Mouse (Mus musculus) stomach, postnatal 0 days (tissue): ENCODE measurements around the gene Fitm2. TPM values are rescaled to one million over a fixed set of nuclear protein-coding genes. Genes with fewer than 3 reads are reported as not detected.

Experiments used
- ATAC-seq: fragments of 200-750 bp; cut with Nextera tagmentation; 2 replicates; pipeline ENCODE4 v1.8.0; 2017; ENCODE audit not compliant: low FRiP score, low TSS enrichment
- DNase-seq: peaks from one replicate; pipeline ENCODE4 v3.0.0-alpha.2; 2016; ENCODE audit warnings: low spot score
- H3K27ac ChIP-seq: fragments of 300-500 bp; sonication (generic); replicated peaks from 2 replicates; pipeline ENCODE4 v1.5.1; 2014; ENCODE audit warnings: mild to moderate bottlenecking, control low read depth
- H3K27me3 ChIP-seq: fragments of 300-500 bp; sonication (generic); 2 replicates; pipeline ENCODE4 v1.6.1; 2014; ENCODE audit warnings: low read length; ENCODE audit not compliant: control insufficient read depth, insufficient read depth
- H3K36me3 ChIP-seq: fragments of 300-500 bp; sonication (generic); 2 replicates; pipeline ENCODE4 v1.6.1; 2014; ENCODE audit warnings: low read length, mixed read lengths; ENCODE audit not compliant: control insufficient read depth, insufficient read depth
- H3K4me1 ChIP-seq: fragments of 300-500 bp; sonication (generic); replicated peaks from 2 replicates; pipeline ENCODE4 v1.6.1; 2014; ENCODE audit warnings: antibody characterized with exemption; ENCODE audit not compliant: control insufficient read depth, insufficient read depth
- H3K4me2 ChIP-seq: fragments of 300-500 bp; sonication (generic); replicated peaks from 2 replicates; pipeline ENCODE4 v1.6.1; 2014; ENCODE audit warnings: low read depth, mild to moderate bottlenecking, control low read depth, moderate library complexity
- H3K4me3 ChIP-seq: fragments of 300-500 bp; sonication (generic); 2 replicates; pipeline ENCODE4 v1.5.1; 2014; ENCODE audit warnings: low read depth, low read length, control low read depth
- H3K9ac ChIP-seq: fragments of 300-500 bp; sonication (generic); 2 replicates; pipeline ENCODE4 v1.6.1; 2014; ENCODE audit warnings: mild to moderate bottlenecking, low read length, control low read depth, mixed read lengths
- H3K9me3 ChIP-seq: fragments of 300-500 bp; sonication (generic); 2 replicates; pipeline ENCODE4 v1.6.1; 2016; ENCODE audit warnings: low read length; ENCODE audit not compliant: control insufficient read depth
- CTCF ChIP-seq: IDR thresholded peaks from 2 replicates; pipeline ENCODE4 v1.5.1; 2016; ENCODE audit warnings: antibody characterized with exemption, low read depth, mild to moderate bottlenecking, moderate library complexity
- EP300 ChIP-seq: optimal IDR thresholded peaks from 2 replicates; pipeline ENCODE3; 2016; ENCODE audit warnings: antibody characterized with exemption
- WGBS: fragments of 180-500 bp; shearing (Covaris S2); extraction: QIAGEN DNeasy Blood & Tissue Kit; methylation state at CpG from one replicate; pipeline ENCODE4 v1.1.7; 2014; 5-methylcytosine and 5-hydroxymethylcytosine counted together
- polyA plus RNA-seq: library from polyadenylated mRNA; unstranded; fragments of >200 nt; fragmentation: Nextera tagmentation; extraction: Ambion mirVana; gene quantifications from 2 replicates; pipeline ENCODE4 v1.2.1, GENCODE M21; 2015

Fitm2 gene
- polyA plus RNA-seq, 1 experiment from 2014 or later, result 11.2 TPM

DNA sequence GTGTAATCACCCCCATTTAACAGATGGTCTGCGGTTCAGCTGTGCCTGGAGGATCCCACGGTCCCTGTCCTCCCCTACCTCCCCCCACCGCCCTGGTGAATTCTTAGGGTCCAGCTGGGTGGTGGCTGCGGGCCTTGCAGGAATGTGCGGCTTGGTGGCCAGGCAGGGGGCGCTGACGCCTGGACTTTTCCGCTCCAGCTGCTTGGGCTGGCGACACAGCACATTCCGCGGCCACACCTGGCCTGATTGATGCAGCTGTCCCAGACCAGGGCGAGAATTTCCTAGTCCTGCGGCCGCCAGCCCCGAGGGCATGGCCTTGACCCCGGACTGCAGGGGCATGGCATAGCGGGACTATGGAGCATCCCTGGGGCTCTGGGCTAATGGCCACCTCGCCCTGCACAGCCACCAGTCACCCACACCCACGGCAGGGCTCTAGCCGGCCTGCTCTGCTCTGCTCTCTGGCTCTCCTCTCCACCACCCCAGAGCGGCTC is 9.2 kb upstream of the Fitm2 start:
- WGBS, result 3% methylated on average over 21 of the region's 21 CpGs
- TF ChIP-seq EP300 (no peak), CTCF (peak; percentile 65)
- Histone ChIP-seq H3K4me2 (peak overlapping the region; percentile 38), H3K36me3 (no peaks in the 10 kb centered on the region), H3K4me1 (no peaks in the 10 kb centered on the region), H3K27ac (no peak overlapping the region), H3K9me3 (no peaks in the 10 kb centered on the region), H3K9ac (no peak overlapping the region), H3K27me3 (no peaks in the 10 kb centered on the region; the same call in 1 of the 2 replicates), H3K4me3 (peak overlapping the region; percentile 4; the same call in 1 of the 2 replicates)
- ATAC-seq (peak; percentile 61), DNase-seq (peak; percentile 74)

DNA sequence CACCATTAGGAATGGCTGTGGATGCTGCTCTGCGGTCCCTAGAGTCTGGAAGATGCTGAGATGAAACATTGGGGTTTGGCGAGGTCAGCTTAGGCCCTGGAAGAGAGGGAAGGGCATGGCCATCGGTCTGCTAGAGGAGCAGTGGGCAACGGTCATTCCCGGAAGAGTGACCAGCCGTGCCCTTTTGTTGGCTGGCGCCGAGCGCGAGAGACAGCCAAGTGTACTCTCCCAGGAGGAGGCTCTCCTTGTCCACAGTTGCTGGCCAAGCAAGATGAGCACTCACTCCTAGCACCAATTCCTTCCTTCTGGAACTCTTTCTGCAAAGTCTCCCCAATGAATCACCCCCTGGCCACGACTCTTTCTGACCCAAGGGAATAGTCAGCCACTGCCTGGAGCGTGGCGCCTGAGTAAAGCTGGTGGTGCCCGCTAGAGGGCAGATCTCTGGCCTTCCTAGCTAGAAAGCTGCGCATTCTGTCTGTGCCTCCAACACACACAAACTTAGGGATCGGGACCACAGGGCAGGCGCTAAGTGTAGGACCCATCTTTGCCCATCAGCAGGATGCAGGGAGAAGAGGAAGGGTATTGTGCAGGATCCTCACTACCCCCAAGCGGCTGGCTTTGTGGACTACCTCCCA is 7.9 kb upstream of the Fitm2 start:
- Histone ChIP-seq H3K27ac (no peak overlapping the region), H3K4me1 (no peaks in the 10 kb centered on the region), H3K4me3 (no peak overlapping the region), H3K4me2 (no peak overlapping the region), H3K9me3 (no peaks in the 10 kb centered on the region), H3K9ac (no peak overlapping the region), H3K36me3 (no peaks in the 10 kb centered on the region), H3K27me3 (no peaks in the 10 kb centered on the region; the same call in 1 of the 2 replicates)
- WGBS, result 54% methylated on average over 18 of the region's 18 CpGs
- TF ChIP-seq CTCF, result peak; percentile 69
- TF ChIP-seq EP300, result no peak
- peak; percentile 58 for ATAC-seq
- DNase-seq, result peak; percentile 62

- ATAC-seq, result peak; percentile 77
- H3K4me2 ChIP-seq, result peak overlapping the region; percentile 88
- H3K27ac ChIP-seq, result peak overlapping the region; percentile 76
- TF ChIP-seq CTCF, result no peak
- no peak for TF ChIP-seq EP300
- peak overlapping the region; percentile 73 for H3K4me3 ChIP-seq
- H3K27me3 ChIP-seq, result no peaks in the 10 kb centered on the region
- H3K9ac ChIP-seq, result peak overlapping the region; percentile 83
- H3K9me3 ChIP-seq, result no peaks in the 10 kb centered on the region
- 0 out of 2 replicates have a peak, but pooled peaks cover 3% of the 10 kb centered on the region for H3K4me1 ChIP-seq
- WGBS, result 2% methylated on average over 36 of the region's 36 CpGs
- no peak for DNase-seq
- no peaks in the 10 kb centered on the region; the same call in 1 of the 2 replicates for H3K36me3 ChIP-seq
Observed at GRCm38 (mm10) chr2:163471710-163472465, 541 bp downstream of the Fitm2 start.

DNA sequence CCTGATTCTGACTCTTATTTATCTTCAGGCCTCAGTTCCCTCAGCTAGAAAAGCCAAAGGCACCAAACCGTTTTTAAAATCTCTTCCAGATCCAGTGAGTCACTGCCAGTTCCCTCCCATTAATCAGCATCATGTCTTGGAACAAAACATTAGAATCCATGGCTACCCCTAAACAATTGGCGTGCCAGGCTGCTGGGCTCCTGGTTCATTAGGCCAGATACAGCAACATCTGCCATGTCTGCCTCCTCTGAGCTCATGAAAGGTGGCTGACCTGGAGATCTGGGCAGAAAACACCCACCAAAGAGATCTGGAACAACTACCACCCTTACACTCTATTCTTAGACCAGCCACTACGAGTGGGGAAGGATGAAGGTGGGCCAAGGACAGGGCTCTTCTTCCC is 1.3 kb downstream of the Fitm2 start:
- H3K4me3 ChIP-seq, result 0 out of 2 replicates have a peak overlapping the region, but pooled peaks have one; percentile 73
- H3K4me1 ChIP-seq, result 0 out of 2 replicates have a peak, but pooled peaks cover 3% of the 10 kb centered on the region
- no peaks in the 10 kb centered on the region for H3K9me3 ChIP-seq
- no peaks in the 10 kb centered on the region; the same call in 1 of the 2 replicates for H3K36me3 ChIP-seq
- H3K4me2 ChIP-seq, result peak overlapping the region; percentile 88
- DNase-seq (no peak), ATAC-seq (no peak)
- TF ChIP-seq CTCF, result no peak
- TF ChIP-seq EP300, result no peak
- no peaks in the 10 kb centered on the region for H3K27me3 ChIP-seq
- 54% methylated on average over 3 of the region's 3 CpGs for WGBS
- no peak overlapping the region for H3K9ac ChIP-seq
- H3K27ac ChIP-seq, result no peak overlapping the region

DNA sequence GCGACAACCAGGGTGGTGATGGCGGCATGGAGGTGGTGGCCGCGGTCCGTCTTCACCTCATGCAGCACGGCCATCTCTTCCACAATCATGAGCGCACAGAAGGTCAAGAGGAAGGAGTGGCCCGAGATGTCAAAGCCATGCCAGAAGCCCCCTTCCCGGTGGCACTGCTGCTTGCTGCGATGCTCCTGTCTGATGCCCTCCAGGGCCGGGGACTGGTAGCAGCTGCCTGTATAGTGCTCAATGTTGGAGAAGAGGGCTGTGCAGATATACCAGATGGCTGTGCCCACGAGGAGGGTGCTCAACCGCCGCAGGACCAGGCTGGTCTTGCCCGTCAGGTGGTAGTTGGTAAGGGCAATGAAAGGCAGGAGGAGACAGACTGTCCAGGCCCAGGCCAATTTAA is 2.7 kb downstream of the Fitm2 start:
- Histone ChIP-seq H3K4me1 (0 out of 2 replicates have a peak, but pooled peaks cover 3% of the 10 kb centered on the region), H3K9ac (no peak overlapping the region), H3K36me3 (no peaks in the 10 kb centered on the region; the same call in 1 of the 2 replicates), H3K4me2 (no peak overlapping the region), H3K4me3 (no peak overlapping the region), H3K9me3 (no peaks in the 10 kb centered on the region), H3K27me3 (no peaks in the 10 kb centered on the region), H3K27ac (no peak overlapping the region)
- TF ChIP-seq CTCF, result no peak
- no peak for TF ChIP-seq EP300
- no peak for DNase-seq
- 95% methylated on average over 15 of the region's 15 CpGs for WGBS
- ATAC-seq, result no peak
